Mouse (Mus musculus) midbrain, embryonic 12.5 days (tissue): ENCODE data around the gene Mgat5. TPM values are rescaled to one million over a fixed set of nuclear protein-coding genes. Genes with fewer than 3 reads are reported as not detected.

Experiments
- ATAC-seq: fragments of 200-750 bp; cut with Nextera tagmentation; 2 replicates; pipeline ENCODE4 v1.8.0; 2017; ENCODE audit warnings: low read depth, moderate TSS enrichment, moderate library complexity; ENCODE audit not compliant: low FRiP score
- H3K27ac ChIP-seq: fragments of 300-500 bp; sonication (generic); replicated peaks from 2 replicates; pipeline ENCODE4 v1.5.1; 2016; ENCODE audit warnings: mild to moderate bottlenecking
- H3K27me3 ChIP-seq: fragments of 300-500 bp; sonication (generic); 2 replicates; pipeline ENCODE4 v1.6.1; 2016; ENCODE audit warnings: mild to moderate bottlenecking
- H3K36me3 ChIP-seq: fragments of 300-500 bp; sonication (generic); 2 replicates; pipeline ENCODE4 v1.6.1; 2016
- H3K4me1 ChIP-seq: fragments of 300-500 bp; sonication (generic); 2 replicates; pipeline ENCODE4 v1.6.1; 2016
- H3K4me2 ChIP-seq: fragments of 300-500 bp; sonication (generic); replicated peaks from 2 replicates; pipeline ENCODE4 v1.6.1; 2016; ENCODE audit warnings: mild to moderate bottlenecking, moderate library complexity
- H3K4me3 ChIP-seq: fragments of 300-500 bp; sonication (generic); 2 replicates; pipeline ENCODE4 v1.5.1; 2016; ENCODE audit warnings: mild to moderate bottlenecking
- H3K9ac ChIP-seq: fragments of 300-500 bp; sonication (generic); replicated peaks from 2 replicates; pipeline ENCODE4 v1.6.1; 2016; ENCODE audit warnings: mild to moderate bottlenecking, moderate library complexity
- H3K9me3 ChIP-seq: fragments of 300-500 bp; sonication (generic); 2 replicates; pipeline ENCODE4 v1.6.1; 2016; ENCODE audit warnings: mild to moderate bottlenecking
- WGBS: fragments of 180-500 bp; shearing (Covaris S2); methylation state at CpG from one replicate; pipeline ENCODE4 v1.1.7; 2016; 5-methylcytosine and 5-hydroxymethylcytosine counted together
- polyA plus RNA-seq: library from polyadenylated mRNA; unstranded; fragments of >200 nt; fragmentation: Nextera tagmentation; extraction: Ambion mirVana; gene quantifications from 2 replicates; pipeline ENCODE4 v1.2.1, GENCODE M21; 2016

The Mgat5 gene
- polyA plus RNA-seq, result 9.2 and 10.4 TPM in 2 replicates

GRCm38 (mm10) chr1:127204817-127205485, at the start of gene Mgat5:
Gene Mgat5, plus strand, starts transcription at chr1:127205015.
- Histone ChIP-seq H3K36me3 (no peaks in the 10 kb centered on the region), H3K4me2 (peak within 1 kb of the TSS; percentile 85), H3K9me3 (no peaks in the 10 kb centered on the region), H3K4me3 (peak within 1 kb of the TSS; percentile 58), H3K27me3 (no peaks in the 10 kb centered on the region), H3K27ac (peak within 1 kb of the TSS; percentile 91), H3K4me1 (peaks cover 18% of the 10 kb centered on the region), H3K9ac (peak within 1 kb of the TSS; percentile 78)
- peak; percentile 90 for ATAC-seq
- WGBS, result under 1% methylated on average over 51 of the region's 51 CpGs

GRCm38 (mm10) chr1:127160118-127160760, 44.6 kb upstream of the Mgat5 start:
- no peak overlapping the region for H3K4me3 ChIP-seq
- H3K4me2 ChIP-seq, result no peak overlapping the region
- no peaks in the 10 kb centered on the region for H3K27me3 ChIP-seq
- no peak overlapping the region for H3K9ac ChIP-seq
- 62% methylated on average over 5 of the region's 5 CpGs for WGBS
- no peaks in the 10 kb centered on the region for H3K4me1 ChIP-seq
- no peak overlapping the region for H3K27ac ChIP-seq
- ATAC-seq, result no peak
- H3K36me3 ChIP-seq, result no peaks in the 10 kb centered on the region
- no peaks in the 10 kb centered on the region for H3K9me3 ChIP-seq

GRCm38 (mm10) chr1:127164589-127165160, 40.1 kb upstream of the Mgat5 start:
- Histone ChIP-seq H3K36me3 (no peaks in the 10 kb centered on the region), H3K27me3 (no peaks in the 10 kb centered on the region), H3K9me3 (no peaks in the 10 kb centered on the region), H3K4me1 (peaks cover 4% of the 10 kb centered on the region; the same call in 1 of the 2 replicates), H3K4me2 (no peak overlapping the region), H3K27ac (no peak overlapping the region), H3K9ac (no peak overlapping the region), H3K4me3 (no peak overlapping the region)
- 86% methylated on average over 4 of the region's 4 CpGs for WGBS
- ATAC-seq, result no peak

GRCm38 (mm10) chr1:127166521-127166920, 38.3 kb upstream of the Mgat5 start:
- H3K4me2 ChIP-seq, result no peak overlapping the region
- no peak overlapping the region for H3K4me3 ChIP-seq
- no peaks in the 10 kb centered on the region for H3K9me3 ChIP-seq
- H3K4me1 ChIP-seq, result peaks cover 4% of the 10 kb centered on the region; the same call in 1 of the 2 replicates
- H3K27ac ChIP-seq, result no peak overlapping the region
- H3K27me3 ChIP-seq, result no peaks in the 10 kb centered on the region
- no peaks in the 10 kb centered on the region for H3K36me3 ChIP-seq
- H3K9ac ChIP-seq, result no peak overlapping the region
- no peak for ATAC-seq

GRCm38 (mm10) chr1:127167586-127167985, 37.2 kb upstream of the Mgat5 start:
- no peaks in the 10 kb centered on the region for H3K27me3 ChIP-seq
- WGBS, result 67% methylated on average over 1 of the region's 1 CpGs
- H3K9me3 ChIP-seq, result no peaks in the 10 kb centered on the region
- H3K9ac ChIP-seq, result no peak overlapping the region
- peaks cover 4% of the 10 kb centered on the region; the same call in 1 of the 2 replicates for H3K4me1 ChIP-seq
- H3K36me3 ChIP-seq, result no peaks in the 10 kb centered on the region
- no peak for ATAC-seq
- H3K4me3 ChIP-seq, result no peak overlapping the region
- H3K27ac ChIP-seq, result no peak overlapping the region
- H3K4me2 ChIP-seq, result no peak overlapping the region

GRCm38 (mm10) chr1:127168205-127168604, 36.6 kb upstream of the Mgat5 start:
- no peaks in the 10 kb centered on the region for H3K27me3 ChIP-seq
- no peaks in the 10 kb centered on the region for H3K9me3 ChIP-seq
- no peak overlapping the region for H3K9ac ChIP-seq
- no peak overlapping the region for H3K4me2 ChIP-seq
- H3K36me3 ChIP-seq, result no peaks in the 10 kb centered on the region
- ATAC-seq, result no peak
- H3K27ac ChIP-seq, result no peak overlapping the region
- H3K4me1 ChIP-seq, result peaks cover 4% of the 10 kb centered on the region; the same call in 1 of the 2 replicates
- WGBS, result 52% methylated on average over 8 of the region's 8 CpGs
- H3K4me3 ChIP-seq, result no peak overlapping the region

- H3K36me3 ChIP-seq, result no peaks in the 10 kb centered on the region
- H3K27me3 ChIP-seq, result no peaks in the 10 kb centered on the region
- no peak overlapping the region for H3K9ac ChIP-seq
- H3K4me2 ChIP-seq, result no peak overlapping the region
- H3K9me3 ChIP-seq, result no peaks in the 10 kb centered on the region
- no peak overlapping the region for H3K27ac ChIP-seq
- no peak overlapping the region for H3K4me3 ChIP-seq
- WGBS, result 86% methylated on average over 8 of the region's 8 CpGs
- H3K4me1 ChIP-seq, result peaks cover 4% of the 10 kb centered on the region; the same call in 1 of the 2 replicates
- no peak for ATAC-seq
Measured at GRCm38 (mm10) chr1:127169516-127169915, 35.3 kb upstream of the Mgat5 start.

GRCm38 (mm10) chr1:127171361-127171760, 33.5 kb upstream of the Mgat5 start:
- no peaks in the 10 kb centered on the region for H3K27me3 ChIP-seq
- no peak overlapping the region for H3K9ac ChIP-seq
- H3K4me2 ChIP-seq, result no peak overlapping the region
- WGBS, result 89% methylated on average over 7 of the region's 7 CpGs
- no peak overlapping the region for H3K27ac ChIP-seq
- no peak overlapping the region for H3K4me3 ChIP-seq
- H3K36me3 ChIP-seq, result no peaks in the 10 kb centered on the region
- no peak for ATAC-seq
- H3K4me1 ChIP-seq, result peaks cover 4% of the 10 kb centered on the region; the same call in 1 of the 2 replicates
- no peaks in the 10 kb centered on the region for H3K9me3 ChIP-seq

- 84% methylated on average over 3 of the region's 3 CpGs for WGBS
- H3K4me1 ChIP-seq, result no peaks in the 10 kb centered on the region
- H3K4me2 ChIP-seq, result no peak overlapping the region
- no peak overlapping the region for H3K4me3 ChIP-seq
- H3K9ac ChIP-seq, result no peak overlapping the region
- H3K27ac ChIP-seq, result no peak overlapping the region
- ATAC-seq, result no peak
- no peaks in the 10 kb centered on the region for H3K27me3 ChIP-seq
- H3K36me3 ChIP-seq, result no peaks in the 10 kb centered on the region
- no peaks in the 10 kb centered on the region for H3K9me3 ChIP-seq
Measured at GRCm38 (mm10) chr1:127173448-127173847, 31.4 kb upstream of the Mgat5 start.

GRCm38 (mm10) chr1:127192396-127192795, 12.4 kb upstream of the Mgat5 start:
- Histone ChIP-seq H3K36me3 (no peaks in the 10 kb centered on the region), H3K9ac (no peak overlapping the region), H3K4me2 (no peak overlapping the region), H3K4me1 (no peaks in the 10 kb centered on the region), H3K27me3 (no peaks in the 10 kb centered on the region), H3K27ac (no peak overlapping the region), H3K4me3 (no peak overlapping the region), H3K9me3 (no peaks in the 10 kb centered on the region)
- ATAC-seq, result no peak
- WGBS, result 91% methylated on average over 6 of the region's 6 CpGs

GRCm38 (mm10) chr1:127199186-127199585, 5.6 kb upstream of the Mgat5 start:
- H3K9ac ChIP-seq, result no peak overlapping the region
- no peaks in the 10 kb centered on the region for H3K4me1 ChIP-seq
- no peaks in the 10 kb centered on the region for H3K9me3 ChIP-seq
- no peak overlapping the region for H3K4me3 ChIP-seq
- H3K27me3 ChIP-seq, result no peaks in the 10 kb centered on the region
- ATAC-seq, result no peak
- no peaks in the 10 kb centered on the region for H3K36me3 ChIP-seq
- WGBS, result 85% methylated on average over 2 of the region's 2 CpGs
- H3K4me2 ChIP-seq, result no peak overlapping the region
- no peak overlapping the region for H3K27ac ChIP-seq

- H3K9ac ChIP-seq, result no peak overlapping the region
- H3K9me3 ChIP-seq, result no peaks in the 10 kb centered on the region
- no peaks in the 10 kb centered on the region for H3K27me3 ChIP-seq
- WGBS, result 82% methylated on average over 4 of the region's 4 CpGs
- no peak overlapping the region for H3K27ac ChIP-seq
- ATAC-seq, result no peak
- no peaks in the 10 kb centered on the region for H3K36me3 ChIP-seq
- peaks cover 12% of the 10 kb centered on the region for H3K4me1 ChIP-seq
- no peak overlapping the region for H3K4me3 ChIP-seq
- no peak overlapping the region for H3K4me2 ChIP-seq
Measured at GRCm38 (mm10) chr1:127202360-127202759, 2.5 kb upstream of the Mgat5 start.
